Mouse (Mus musculus) erythroblast, embryonic 14.5 days (primary cell): ENCODE data around the gene Gm48551. TPM values are rescaled to one million over a fixed set of nuclear protein-coding genes. Genes with fewer than 3 reads are reported as not detected.

Experiments
- H3K27me3 ChIP-seq: 2 replicates; pipeline ENCODE4 v1.6.1; 2012; ENCODE audit warnings: inconsistent platforms; ENCODE audit not compliant: control insufficient read depth
- H3K36me3 ChIP-seq: 2 replicates; pipeline ENCODE4 v1.6.1; 2012; ENCODE audit warnings: mild to moderate bottlenecking, inconsistent platforms; ENCODE audit not compliant: control insufficient read depth
- H3K4me1 ChIP-seq: 2 replicates; pipeline ENCODE4 v1.6.1; 2012; ENCODE audit warnings: inconsistent platforms; ENCODE audit not compliant: control insufficient read depth
- H3K4me3 ChIP-seq: replicated peaks from 2 replicates; pipeline ENCODE3; 2012; ENCODE audit warnings: moderate library complexity, mild to moderate bottlenecking, inconsistent platforms
- H3K9me3 ChIP-seq: 2 replicates; pipeline ENCODE4 v1.6.1; 2012; ENCODE audit warnings: low read length, inconsistent platforms, mixed read lengths; ENCODE audit not compliant: control insufficient read depth
- GATA1 ChIP-seq: IDR thresholded peaks from 2 replicates; pipeline ENCODE4 v1.6.1; 2012; ENCODE audit warnings: low read length, inconsistent platforms, mixed read lengths
- TAL1 ChIP-seq: IDR thresholded peaks from 3 replicates; pipeline ENCODE4 v1.6.1; 2012; ENCODE audit warnings: low read length, inconsistent platforms, mixed read lengths
- polyA plus RNA-seq: library from polyadenylated mRNA; stranded (reverse); fragments of >175 nt; gene quantifications from 2 replicates; pipeline ENCODE4 v1.2.3, GENCODE M21; 2012

Gm48551 gene
- polyA plus RNA-seq: 0.08 and 0.20 TPM in 2 replicates

- Histone ChIP-seq H3K4me3 (peak within 1 kb of the TSS; percentile 73), H3K4me1 (peaks cover 82% of the 10 kb centered on the region), H3K27me3 (no peaks in the 10 kb centered on the region), H3K9me3 (no peaks in the 10 kb centered on the region), H3K36me3 (peaks cover 47% of the 10 kb centered on the region)
- TF ChIP-seq GATA1 (no peak), TAL1 (no peak)
Observed at GRCm38 (mm10) chr10:81383802-81384604, at the start of gene Gm48551, which contains the start of gene Dohh. TSS of gene Gm48551 (plus strand) at chr10:81384466. TSS of gene Dohh (plus strand) at chr10:81384428.

- Histone ChIP-seq H3K4me1 (peaks cover 10% of the 10 kb centered on the region), H3K36me3 (no peaks in the 10 kb centered on the region), H3K4me3 (no peak overlapping the region), H3K9me3 (peaks cover 7% of the 10 kb centered on the region; the same call in 1 of the 2 replicates), H3K27me3 (peaks cover 33% of the 10 kb centered on the region)
- TF ChIP-seq TAL1 (no peak), GATA1 (no peak)
Observed at GRCm38 (mm10) chr10:81335393-81336340, 48.6 kb upstream of the Gm48551 start.

- Histone ChIP-seq H3K36me3 (no peaks in the 10 kb centered on the region), H3K27me3 (peaks cover 39% of the 10 kb centered on the region), H3K4me1 (peaks cover 19% of the 10 kb centered on the region), H3K4me3 (no peak overlapping the region), H3K9me3 (peaks cover 7% of the 10 kb centered on the region; the same call in 1 of the 2 replicates)
- TF ChIP-seq TAL1: no peak
- no peak for TF ChIP-seq GATA1
Observed at GRCm38 (mm10) chr10:81336558-81336957, 47.7 kb upstream of the Gm48551 start.

GRCm38 (mm10) chr10:81340551-81341332, 43.5 kb upstream of the Gm48551 start:
- TF ChIP-seq GATA1: no peak
- TF ChIP-seq TAL1: no peak
- H3K27me3 ChIP-seq: peaks cover 67% of the 10 kb centered on the region
- peaks cover 2% of the 10 kb centered on the region for H3K36me3 ChIP-seq
- H3K4me1 ChIP-seq: peaks cover 28% of the 10 kb centered on the region
- H3K4me3 ChIP-seq: no peak overlapping the region
- H3K9me3 ChIP-seq: peaks cover 17% of the 10 kb centered on the region; the same call in 1 of the 2 replicates

GRCm38 (mm10) chr10:81341333-81341949, 42.8 kb upstream of the Gm48551 start:
- H3K27me3 ChIP-seq: peaks cover 71% of the 10 kb centered on the region
- peaks cover 34% of the 10 kb centered on the region for H3K4me1 ChIP-seq
- no peak for TF ChIP-seq TAL1
- no peak for TF ChIP-seq GATA1
- peaks cover 17% of the 10 kb centered on the region; the same call in 1 of the 2 replicates for H3K9me3 ChIP-seq
- H3K36me3 ChIP-seq: peaks cover 8% of the 10 kb centered on the region
- no peak overlapping the region for H3K4me3 ChIP-seq

GRCm38 (mm10) chr10:81342686-81343505, 41.4 kb upstream of the Gm48551 start, which contains the start of gene Gipc3:
TSS of gene Gipc3 (minus strand) at chr10:81343266.
- H3K36me3 ChIP-seq: peaks cover 21% of the 10 kb centered on the region
- H3K9me3 ChIP-seq: peaks cover 11% of the 10 kb centered on the region; the same call in 1 of the 2 replicates
- H3K4me3 ChIP-seq: peak within 1 kb of the TSS; percentile 33
- no peak for TF ChIP-seq GATA1
- peaks cover 49% of the 10 kb centered on the region for H3K4me1 ChIP-seq
- H3K27me3 ChIP-seq: peaks cover 62% of the 10 kb centered on the region

GRCm38 (mm10) chr10:81344421-81345161, 39.7 kb upstream of the Gm48551 start:
- Histone ChIP-seq H3K27me3 (peaks cover 54% of the 10 kb centered on the region), H3K36me3 (peaks cover 32% of the 10 kb centered on the region), H3K4me3 (no peak overlapping the region), H3K4me1 (peaks cover 62% of the 10 kb centered on the region), H3K9me3 (peaks cover 10% of the 10 kb centered on the region; the same call in 1 of the 2 replicates)
- TF ChIP-seq TAL1: no peak
- TF ChIP-seq GATA1: no peak
